Mouse (Mus musculus): Measurements from ENCODE around the gene Stxbp6. TPM values are rescaled to one million over a fixed set of nuclear protein-coding genes. Genes with fewer than 3 reads are reported as not detected.
"Not testable (repeated sequence)": the region's sequence is repeated elsewhere in the genome, so short reads cannot be mapped to it uniquely, and the experiment has no call there.

The Stxbp6 gene
- polyA plus RNA-seq, 1 experiment from 2014 or later = 20.0 TPM

DNA sequence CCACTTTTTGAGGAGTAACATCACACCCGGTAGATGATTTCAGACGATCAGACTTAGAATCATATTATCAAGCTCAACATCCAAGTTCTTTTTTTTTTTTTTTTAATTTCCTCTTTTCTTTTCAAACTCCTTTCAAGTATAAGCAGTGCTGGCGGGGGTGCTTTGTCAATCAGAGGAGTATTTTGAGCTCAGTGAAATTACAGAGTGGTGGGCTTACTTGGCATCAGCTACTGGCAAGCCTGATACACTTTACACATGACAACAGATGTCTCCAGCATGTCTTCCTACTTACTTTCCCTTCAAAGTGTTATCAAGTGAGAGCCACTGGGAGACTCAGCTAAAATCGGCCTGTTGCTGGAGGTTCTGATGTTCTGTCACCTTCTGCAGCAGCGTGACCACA is 21.6 kb downstream of the Stxbp6 start:
- Histone ChIP-seq H3K4me3 (no peak overlapping the region), H3K9ac (no peak overlapping the region), H3K4me1 (no peaks in the 10 kb centered on the region), H3K4me2 (no peak overlapping the region), H3K27me3 (no peaks in the 10 kb centered on the region), H3K36me3 (no peaks in the 10 kb centered on the region), H3K9me3 (no peaks in the 10 kb centered on the region), H3K27ac (no peak overlapping the region)
- no peak for ATAC-seq (ENCODE audit: insufficient number of reproducible peaks, low FRiP score, low TSS enrichment, low read depth)
- WGBS = 80% methylated on average over 5 of the region's 5 CpGs

DNA sequence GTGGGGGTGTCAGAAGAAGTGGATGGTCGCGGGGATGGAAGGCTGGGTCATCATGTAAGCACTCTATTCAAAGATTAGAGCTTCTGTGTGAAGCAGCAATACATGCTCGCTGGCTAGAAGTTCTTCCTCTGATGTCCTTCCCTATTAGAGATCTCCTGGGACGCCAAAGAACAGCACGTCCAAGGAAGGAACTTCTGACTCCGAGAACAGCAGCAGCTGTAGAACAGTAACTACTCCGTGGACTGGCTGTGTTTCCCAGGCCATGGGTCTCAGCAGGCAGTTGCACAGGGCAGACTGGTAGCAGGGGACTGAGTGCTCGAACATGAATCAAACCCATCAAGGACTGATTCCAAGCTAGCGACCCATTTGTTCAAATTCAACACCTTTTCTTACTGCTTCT is 24.6 kb downstream of the Stxbp6 start:
- Histone ChIP-seq H3K4me2 (no peak overlapping the region), H3K4me1 (peaks cover 4% of the 10 kb centered on the region; the same call in 1 of the 2 replicates), H3K4me3 (no peak overlapping the region), H3K36me3 (no peaks in the 10 kb centered on the region), H3K9me3 (no peaks in the 10 kb centered on the region), H3K27me3 (no peaks in the 10 kb centered on the region), H3K27ac (no peak overlapping the region), H3K9ac (no peak overlapping the region)
- ATAC-seq (ENCODE audit: insufficient number of reproducible peaks, low FRiP score, low TSS enrichment, low read depth) = no peak
- WGBS = 71% methylated on average over 9 of the region's 9 CpGs

DNA sequence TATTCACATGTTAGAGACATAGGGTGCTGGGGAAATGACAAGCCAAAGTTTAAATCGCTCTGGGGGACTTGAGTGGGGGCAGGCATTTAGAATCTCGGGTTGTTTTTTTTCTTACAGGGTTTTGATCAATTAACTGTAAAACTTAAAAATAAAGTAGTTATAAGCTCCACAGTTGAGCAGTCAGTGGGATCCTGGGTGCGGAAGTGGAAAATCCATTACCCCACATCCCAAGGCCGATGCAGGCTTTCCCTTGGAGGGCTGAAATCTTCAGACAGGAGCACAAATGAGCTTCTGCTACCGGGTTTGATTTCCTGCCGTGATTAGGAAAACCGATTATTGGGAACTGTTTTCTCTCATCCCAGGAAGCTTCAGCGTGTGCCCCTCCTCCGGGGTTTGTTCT is 26.8 kb downstream of the Stxbp6 start:
- WGBS = 31% methylated on average over 9 of the region's 9 CpGs

GRCm38 (mm10) chr12:45047172-45047571 is 27.3 kb downstream of the Stxbp6 start:
- H3K4me3 ChIP-seq = no peak overlapping the region
- H3K27me3 ChIP-seq = no peaks in the 10 kb centered on the region
- WGBS = 39% methylated on average over 4 of the region's 4 CpGs
- H3K9ac ChIP-seq = no peak overlapping the region
- H3K4me1 ChIP-seq = peaks cover 6% of the 10 kb centered on the region; the same call in 1 of the 2 replicates
- H3K27ac ChIP-seq = no peak overlapping the region
- no peaks in the 10 kb centered on the region for H3K36me3 ChIP-seq
- H3K9me3 ChIP-seq = no peaks in the 10 kb centered on the region
- H3K4me2 ChIP-seq = no peak overlapping the region
- 0 out of 2 replicates have a peak, but pooled peaks have one; percentile 30 for ATAC-seq (ENCODE audit: insufficient number of reproducible peaks, low FRiP score, low TSS enrichment, low read depth)

More for the DNA sequence above, 26.8 kb downstream of the Stxbp6 start:
- H3K36me3 ChIP-seq; H3K27me3 ChIP-seq; ATAC-seq (ENCODE audit: insufficient number of reproducible peaks, low FRiP score, low TSS enrichment, low read depth); H3K9ac ChIP-seq; H3K4me1 ChIP-seq; H3K4me3 ChIP-seq; H3K4me2 ChIP-seq; H3K9me3 ChIP-seq; H3K27ac ChIP-seq: not testable (repeated sequence)

DNA sequence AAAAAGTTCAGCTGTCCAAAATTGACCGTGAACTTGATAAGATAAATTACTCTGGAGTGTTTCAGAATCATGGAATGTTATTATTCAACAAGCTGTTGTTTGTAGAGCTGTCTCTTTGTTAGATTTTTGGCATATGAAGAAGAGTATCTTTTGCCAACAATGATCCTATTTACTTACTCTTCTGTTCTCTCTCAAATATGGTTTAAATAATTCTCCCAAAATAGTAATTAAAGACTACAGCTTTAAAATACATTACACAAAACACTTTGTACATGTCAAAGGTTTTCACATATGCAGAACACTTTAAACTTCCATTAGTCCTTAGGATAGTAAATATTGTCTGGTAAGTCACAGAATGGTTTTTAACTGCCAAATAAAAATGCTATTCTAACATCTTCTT is 29.9 kb downstream of the Stxbp6 start:
- no peak for ATAC-seq (ENCODE audit: insufficient number of reproducible peaks, low FRiP score, low TSS enrichment, low read depth)
- Histone ChIP-seq H3K27ac (no peak overlapping the region), H3K4me2 (no peak overlapping the region), H3K9me3 (no peaks in the 10 kb centered on the region), H3K4me1 (peaks cover 6% of the 10 kb centered on the region; the same call in 1 of the 2 replicates), H3K27me3 (no peaks in the 10 kb centered on the region), H3K36me3 (no peaks in the 10 kb centered on the region), H3K9ac (no peak overlapping the region), H3K4me3 (no peak overlapping the region)
- WGBS = 68% methylated on average over 1 of the region's 1 CpGs

- Histone ChIP-seq H3K36me3 (no peaks in the 10 kb centered on the region), H3K27ac (no peak overlapping the region), H3K4me1 (peaks cover 6% of the 10 kb centered on the region; the same call in 1 of the 2 replicates), H3K9ac (no peak overlapping the region), H3K4me3 (no peak overlapping the region), H3K9me3 (no peaks in the 10 kb centered on the region), H3K4me2 (no peak overlapping the region), H3K27me3 (no peaks in the 10 kb centered on the region)
- no peak for ATAC-seq (ENCODE audit: insufficient number of reproducible peaks, low FRiP score, low TSS enrichment, low read depth)
- 79% methylated on average over 10 of the region's 10 CpGs for WGBS
Observed at GRCm38 (mm10) chr12:45042591-45043091, 31.9 kb downstream of the Stxbp6 start.

DNA sequence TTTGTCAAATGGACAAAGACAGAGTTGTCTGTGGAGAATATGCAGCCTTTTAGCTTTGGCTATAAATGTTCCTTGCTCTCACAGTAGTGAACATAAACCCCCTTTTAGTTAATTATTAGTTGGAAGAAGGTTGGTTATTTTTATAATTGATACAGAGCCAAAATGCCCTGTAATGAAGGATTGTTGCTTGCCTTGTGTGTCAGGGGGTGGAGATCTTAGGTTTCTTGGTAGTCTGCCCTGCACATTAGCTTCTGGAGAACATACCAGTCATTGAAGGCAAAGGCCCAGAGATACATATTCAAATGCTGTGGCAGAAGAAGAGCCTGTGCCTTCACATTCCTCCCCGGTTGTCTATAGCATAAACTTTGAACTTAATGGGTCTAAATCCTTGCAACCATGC is 37.0 kb downstream of the Stxbp6 start:
- H3K36me3 ChIP-seq = no peaks in the 10 kb centered on the region
- H3K9me3 ChIP-seq = no peaks in the 10 kb centered on the region
- no peak for ATAC-seq (ENCODE audit: insufficient number of reproducible peaks, low FRiP score, low TSS enrichment, low read depth)
- no peaks in the 10 kb centered on the region for H3K27me3 ChIP-seq
- no peak overlapping the region for H3K4me3 ChIP-seq
- peaks cover 2% of the 10 kb centered on the region; the same call in 1 of the 2 replicates for H3K4me1 ChIP-seq
- no peak overlapping the region for H3K27ac ChIP-seq
- no peak overlapping the region for H3K9ac ChIP-seq
- no peak overlapping the region for H3K4me2 ChIP-seq
- 77% methylated on average over 1 of the region's 1 CpGs for WGBS

- Histone ChIP-seq H3K36me3 (no peaks in the 10 kb centered on the region), H3K4me3 (no peak overlapping the region), H3K27me3 (no peaks in the 10 kb centered on the region), H3K4me1 (peaks cover 2% of the 10 kb centered on the region; the same call in 1 of the 2 replicates), H3K9me3 (no peaks in the 10 kb centered on the region), H3K9ac (no peak overlapping the region), H3K27ac (no peak overlapping the region), H3K4me2 (no peak overlapping the region)
- 50% methylated on average over 4 of the region's 4 CpGs for WGBS
- no peak for ATAC-seq (ENCODE audit: insufficient number of reproducible peaks, low FRiP score, low TSS enrichment, low read depth)
Observed at GRCm38 (mm10) chr12:45037091-45037490, 37.4 kb downstream of the Stxbp6 start.

DNA sequence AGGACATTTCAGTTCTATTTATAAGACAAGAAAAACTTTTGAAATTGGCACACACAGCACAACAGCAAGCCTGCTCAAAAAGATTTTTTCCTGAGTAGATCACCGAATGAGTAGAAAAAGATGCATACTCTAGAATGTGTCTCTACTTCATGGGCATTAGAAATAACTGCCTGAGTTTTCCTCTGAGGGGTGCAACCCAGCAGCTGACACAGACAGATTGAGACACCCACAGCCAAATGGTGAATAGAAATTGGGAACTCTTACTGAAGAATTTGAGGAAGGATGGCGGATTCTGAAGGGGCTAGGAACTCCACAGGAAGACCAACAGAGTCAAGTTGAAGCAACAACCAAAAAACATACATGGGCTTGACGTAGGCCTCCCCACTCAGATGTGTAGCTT is 43.8 kb downstream of the Stxbp6 start:
- Histone ChIP-seq H3K4me1 (peaks cover 6% of the 10 kb centered on the region), H3K27me3 (no peaks in the 10 kb centered on the region), H3K4me3 (no peak overlapping the region), H3K9ac (no peak overlapping the region), H3K4me2 (no peak overlapping the region), H3K27ac (no peak overlapping the region), H3K9me3 (no peaks in the 10 kb centered on the region), H3K36me3 (no peaks in the 10 kb centered on the region)
- ATAC-seq (ENCODE audit: insufficient number of reproducible peaks, low FRiP score, low TSS enrichment, low read depth) = no peak
- WGBS = 83% methylated on average over 3 of the region's 3 CpGs

DNA sequence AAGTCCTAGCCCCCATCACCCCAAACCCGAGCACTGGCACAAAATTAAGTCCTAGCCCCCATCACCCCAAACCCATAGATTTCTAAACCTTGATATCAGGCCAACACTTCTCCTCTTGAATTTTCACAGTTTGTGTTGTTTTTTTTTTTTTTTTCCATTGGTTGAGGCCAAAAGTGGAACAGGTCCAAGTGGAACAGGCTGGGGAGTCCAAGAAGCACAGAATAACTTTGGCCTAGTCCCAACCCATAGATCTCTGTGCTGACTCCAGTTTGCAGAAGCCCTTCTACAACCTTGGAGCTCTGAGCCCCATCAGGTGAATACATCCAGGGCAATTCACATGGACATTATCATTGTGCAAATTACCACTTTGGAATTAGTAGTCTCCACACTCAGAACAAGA is 48.2 kb downstream of the Stxbp6 start:
- Histone ChIP-seq H3K9me3 (no peaks in the 10 kb centered on the region), H3K36me3 (no peaks in the 10 kb centered on the region), H3K27me3 (no peaks in the 10 kb centered on the region), H3K4me1 (peaks cover 5% of the 10 kb centered on the region), H3K9ac (no peak overlapping the region), H3K4me3 (no peak overlapping the region), H3K4me2 (no peak overlapping the region), H3K27ac (no peak overlapping the region)
- WGBS = 62% methylated on average over 1 of the region's 1 CpGs
- ATAC-seq (ENCODE audit: insufficient number of reproducible peaks, low FRiP score, low TSS enrichment, low read depth) = no peak

DNA sequence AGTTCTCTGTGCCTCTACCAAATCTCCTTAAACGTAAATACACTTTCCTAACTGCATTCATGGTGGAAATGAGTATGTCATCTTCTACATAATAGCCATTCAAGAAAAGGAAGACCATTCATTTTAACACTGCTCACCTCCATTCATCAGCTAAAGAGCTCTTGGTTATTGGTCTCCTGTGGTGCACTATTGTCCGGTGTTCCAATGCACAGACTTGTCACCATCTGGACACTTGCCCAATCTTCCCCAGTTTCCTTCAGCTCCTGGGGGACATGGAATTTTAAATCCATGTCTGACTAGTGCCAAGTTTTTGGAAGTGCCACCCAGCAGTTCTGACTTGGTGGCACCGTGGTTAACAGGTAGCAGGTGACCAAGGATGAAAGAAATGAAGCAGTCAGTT is 54.5 kb downstream of the Stxbp6 start:
- Histone ChIP-seq H3K27ac (no peak overlapping the region), H3K36me3 (no peaks in the 10 kb centered on the region), H3K4me2 (no peak overlapping the region), H3K4me1 (no peaks in the 10 kb centered on the region), H3K4me3 (no peak overlapping the region), H3K9me3 (no peaks in the 10 kb centered on the region), H3K9ac (no peak overlapping the region), H3K27me3 (no peaks in the 10 kb centered on the region)
- no peak for ATAC-seq (ENCODE audit: insufficient number of reproducible peaks, low FRiP score, low TSS enrichment, low read depth)
- WGBS = 77% methylated on average over 3 of the region's 3 CpGs

DNA sequence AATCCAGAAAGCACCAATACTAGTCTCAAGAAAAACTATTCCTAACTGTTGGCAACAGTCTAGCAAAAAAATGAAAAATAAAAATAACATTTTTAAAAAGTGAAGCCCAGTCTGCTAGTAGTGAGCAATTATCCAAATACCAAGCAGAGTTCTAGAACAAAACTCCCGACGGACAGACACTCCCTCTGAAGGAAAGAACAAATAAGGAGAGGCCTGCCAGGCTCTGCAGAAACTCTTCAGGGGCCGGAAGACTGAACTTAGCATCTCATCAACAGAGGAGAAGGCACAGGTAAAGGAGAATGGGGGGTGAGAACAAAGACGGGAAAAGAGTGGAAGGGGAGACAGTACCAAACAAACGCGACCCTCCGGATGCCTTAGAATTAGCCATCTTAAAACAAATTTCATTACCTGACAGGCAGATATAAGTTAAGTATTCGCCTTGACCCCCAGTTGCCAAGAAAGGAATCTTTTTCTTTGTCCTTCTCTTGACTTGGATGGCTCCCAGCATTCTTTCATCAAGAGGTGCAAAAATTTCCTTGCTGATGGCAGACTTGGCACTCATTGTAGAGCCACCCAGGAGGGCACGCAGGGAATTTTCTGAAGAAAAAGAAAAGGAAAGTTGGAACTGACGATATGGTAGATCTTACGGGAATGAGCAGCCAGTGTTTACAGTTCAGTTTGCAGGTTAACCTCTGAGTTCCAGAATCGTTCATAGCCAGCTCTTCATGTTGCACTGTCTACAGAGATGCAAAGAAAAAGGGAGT is 55.3 kb downstream of the Stxbp6 start:
- no peak for ATAC-seq (ENCODE audit: insufficient number of reproducible peaks, low FRiP score, low TSS enrichment, low read depth)
- H3K9ac ChIP-seq = no peak overlapping the region
- 76% methylated on average over 12 of the region's 12 CpGs for whole genome bisulfite sequencing
- H3K36me3 ChIP-seq = no peaks in the 10 kb centered on the region
- no peak overlapping the region for H3K4me3 ChIP-seq
- H3K27me3 ChIP-seq = no peaks in the 10 kb centered on the region
- H3K27ac ChIP-seq = no peak overlapping the region
- no peaks in the 10 kb centered on the region for H3K9me3 ChIP-seq
- no peak overlapping the region for H3K4me2 ChIP-seq
- no peaks in the 10 kb centered on the region for H3K4me1 ChIP-seq
